Mouse (Mus musculus) cerebellum, adult 2 months (tissue): ENCODE data around the gene Esm1. TPM values are rescaled to one million over a fixed set of nuclear protein-coding genes. Genes with fewer than 3 reads are reported as not detected.

ENCODE experiments used
- DNase-seq, 2 experiments: peaks; one replicate each; pipeline ENCODE4 v3.0.0; 2021
- H3K27ac ChIP-seq: fragments of 200-500 bp; 2 replicates; pipeline ENCODE4 v1.5.1; 2012; ENCODE audit warnings: low read length, control low read depth, inconsistent platforms; ENCODE audit not compliant: insufficient read depth
- H3K27me3 ChIP-seq: fragments of 200-500 bp; 2 replicates; pipeline ENCODE4 v1.6.1; 2012; ENCODE audit warnings: inconsistent platforms, mild to moderate bottlenecking, low read length, moderate library complexity; ENCODE audit not compliant: control insufficient read depth, insufficient read depth
- H3K4me1 ChIP-seq: fragments of 200-500 bp; 2 replicates; pipeline ENCODE4 v1.6.1; 2011; ENCODE audit warnings: low read length; ENCODE audit not compliant: control insufficient read depth, insufficient read depth
- H3K4me3 ChIP-seq: fragments of 200-500 bp; replicated peaks from 2 replicates; pipeline ENCODE3; 2011; ENCODE audit warnings: mild to moderate bottlenecking, low read depth, low read length, control low read depth; ENCODE audit not compliant: insufficient read depth
- CTCF ChIP-seq: fragments of 200-500 bp; IDR thresholded peaks from 2 replicates; pipeline ENCODE4 v1.5.1; 2011; ENCODE audit warnings: low read depth, mild to moderate bottlenecking, control low read depth, low read length, moderate library complexity, borderline replicate concordance; ENCODE audit not compliant: insufficient read depth
- POLR2A ChIP-seq: fragments of 200-500 bp; IDR thresholded peaks from 2 replicates; pipeline ENCODE4 v1.6.1; 2011; ENCODE audit warnings: low read length, control low read depth, borderline replicate concordance; ENCODE audit not compliant: insufficient read depth
- WGBS: fragments of 180-500 bp; shearing (Covaris S2); methylation state at CpG from one replicate; pipeline ENCODE4 v1.1.7; 2018; 5-methylcytosine and 5-hydroxymethylcytosine counted together
- polyA plus RNA-seq: library from polyadenylated mRNA; depleted of rRNA; stranded (reverse); fragments of >200 nt; gene quantifications from 2 replicates; pipeline ENCODE4 v1.2.3, GENCODE M21; 2012

Gene Esm1
- polyA plus RNA-seq, 1 experiment = 0.07 TPM

DNA sequence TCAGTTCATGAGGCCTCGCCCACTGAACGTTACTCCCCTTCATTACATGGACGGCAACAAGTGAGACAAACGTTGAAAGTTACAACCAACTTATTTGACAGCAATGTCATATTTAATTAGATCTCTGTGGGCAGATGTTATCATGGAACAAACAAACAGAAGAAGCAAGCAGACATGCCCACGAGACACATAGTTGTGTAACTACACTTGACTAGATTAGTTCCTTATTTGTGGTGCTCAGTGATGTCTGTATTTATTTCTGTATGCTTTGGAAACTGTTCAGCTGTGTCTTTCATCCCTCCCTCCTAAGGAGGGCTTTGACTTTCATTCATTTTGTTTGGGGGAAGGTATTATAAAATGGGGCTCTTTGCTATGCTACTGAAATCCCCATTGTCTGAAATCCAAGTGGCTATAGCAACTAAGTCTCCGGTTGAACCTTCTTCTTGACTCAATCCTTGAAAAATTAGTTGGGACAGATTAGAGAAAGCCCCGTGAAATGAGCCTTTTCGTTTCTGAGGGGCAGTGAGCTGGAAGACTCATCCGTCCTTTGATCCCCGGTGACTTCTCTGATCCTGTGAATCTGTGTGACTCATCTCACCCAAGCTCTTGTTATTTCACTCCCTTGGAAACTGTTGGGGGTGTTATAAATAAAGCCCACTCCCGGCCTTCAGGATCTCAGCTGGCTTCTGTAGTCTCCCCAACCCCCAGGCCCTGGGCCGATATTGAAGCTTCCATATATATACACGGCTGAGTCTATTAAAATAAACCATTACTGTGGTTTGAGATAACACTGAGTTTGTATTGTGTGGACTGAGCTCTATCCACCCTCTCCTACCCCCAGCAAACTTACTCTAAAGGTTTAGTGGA lies 12.4 kb upstream of the Esm1 start:
- H3K27me3 ChIP-seq = no peaks in the 10 kb centered on the region
- no peak overlapping the region for H3K4me3 ChIP-seq
- H3K4me1 ChIP-seq = no peaks in the 10 kb centered on the region
- no peak overlapping the region for H3K27ac ChIP-seq
- DNase-seq = no peak
- TF ChIP-seq CTCF (no peak), POLR2A (no peak)
- WGBS = 45% methylated on average over 13 of the region's 13 CpGs

DNA sequence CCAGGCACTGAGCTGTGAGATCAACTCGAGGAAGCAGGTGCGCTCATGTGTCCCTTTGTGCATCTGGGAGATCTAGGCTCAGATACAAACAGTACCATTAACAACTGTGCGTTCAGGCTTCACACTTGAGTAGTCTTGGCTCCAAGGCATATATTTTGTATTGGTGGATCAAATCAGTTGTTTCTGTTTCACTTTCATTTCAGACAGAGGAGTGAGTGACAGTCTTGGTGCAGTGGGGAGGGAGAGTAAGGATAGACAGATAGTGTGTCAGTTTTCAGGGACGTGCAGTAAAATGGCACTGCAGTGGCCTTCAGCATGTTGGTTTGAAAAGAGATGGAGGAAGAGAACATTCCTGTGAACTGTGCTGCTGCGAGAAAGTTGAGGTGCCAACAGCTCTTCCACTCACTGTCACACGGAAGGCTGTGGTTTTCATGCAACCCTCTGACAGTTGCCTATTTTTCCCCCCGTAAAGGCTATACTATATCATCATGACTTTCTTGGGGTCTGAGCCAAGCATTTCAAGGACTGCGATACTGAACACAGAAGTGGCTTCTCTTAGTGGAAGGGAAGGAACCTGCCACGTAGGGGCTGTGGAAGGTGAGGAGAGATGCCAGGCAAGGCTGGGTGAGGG lies 11.5 kb upstream of the Esm1 start:
- TF ChIP-seq POLR2A (no peak), CTCF (no peak)
- H3K4me3 ChIP-seq = no peak overlapping the region
- H3K27ac ChIP-seq = no peak overlapping the region
- H3K4me1 ChIP-seq = no peaks in the 10 kb centered on the region
- no peaks in the 10 kb centered on the region for H3K27me3 ChIP-seq
- WGBS = 71% methylated on average over 9 of the region's 9 CpGs
- DNase-seq = no peak

DNA sequence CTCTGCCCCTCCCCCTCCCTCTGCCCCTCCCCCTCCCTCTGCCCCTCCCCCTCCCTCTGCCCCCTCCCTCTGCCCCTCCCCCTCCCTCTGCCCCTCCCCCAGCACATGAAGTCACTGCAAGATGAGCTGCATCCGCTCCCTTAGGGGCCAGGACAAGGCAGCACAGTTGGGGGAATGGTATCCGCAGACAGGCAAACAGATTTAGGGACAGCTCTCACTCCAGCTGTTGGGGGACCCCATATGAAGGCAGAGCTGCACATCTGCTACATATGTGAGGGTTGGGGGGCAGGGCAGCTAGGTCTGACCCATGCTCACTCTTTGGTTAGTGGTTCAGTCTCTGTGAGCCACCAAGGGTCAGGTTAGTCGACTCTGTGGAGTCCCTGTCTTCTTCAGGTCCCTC lies 10.1 kb upstream of the Esm1 start:
- no peak overlapping the region for H3K27ac ChIP-seq
- TF ChIP-seq CTCF (no peak), POLR2A (no peak)
- no peak overlapping the region for H3K4me3 ChIP-seq
- DNase-seq = no peak
- no peaks in the 10 kb centered on the region for H3K4me1 ChIP-seq
- WGBS = 52% methylated on average over 3 of the region's 3 CpGs
- no peaks in the 10 kb centered on the region for H3K27me3 ChIP-seq

DNA sequence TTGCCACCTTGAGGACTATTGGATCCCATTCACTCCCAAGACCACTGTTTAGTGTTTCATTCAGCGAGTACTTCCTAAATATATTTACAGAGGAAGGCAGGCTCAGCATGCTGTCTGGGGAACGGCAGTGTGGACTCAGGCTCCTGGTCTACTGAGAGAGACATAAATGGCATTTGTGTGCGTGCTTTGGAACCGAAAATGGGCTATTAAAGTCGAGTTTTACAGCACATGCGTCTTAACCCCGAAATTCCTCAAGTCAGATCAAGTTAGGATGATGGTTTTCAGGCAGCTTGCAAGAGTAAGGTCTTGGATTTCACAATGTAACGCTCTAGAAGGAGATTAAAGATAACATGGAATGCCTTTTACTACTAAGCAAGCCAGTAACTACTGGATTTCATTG lies 8.7 kb upstream of the Esm1 start:
- H3K4me3 ChIP-seq = no peak overlapping the region
- TF ChIP-seq CTCF (no peak), POLR2A (no peak)
- no peaks in the 10 kb centered on the region for H3K4me1 ChIP-seq
- no peak for DNase-seq
- H3K27me3 ChIP-seq = no peaks in the 10 kb centered on the region
- no peak overlapping the region for H3K27ac ChIP-seq
- 74% methylated on average over 8 of the region's 8 CpGs for WGBS

DNA sequence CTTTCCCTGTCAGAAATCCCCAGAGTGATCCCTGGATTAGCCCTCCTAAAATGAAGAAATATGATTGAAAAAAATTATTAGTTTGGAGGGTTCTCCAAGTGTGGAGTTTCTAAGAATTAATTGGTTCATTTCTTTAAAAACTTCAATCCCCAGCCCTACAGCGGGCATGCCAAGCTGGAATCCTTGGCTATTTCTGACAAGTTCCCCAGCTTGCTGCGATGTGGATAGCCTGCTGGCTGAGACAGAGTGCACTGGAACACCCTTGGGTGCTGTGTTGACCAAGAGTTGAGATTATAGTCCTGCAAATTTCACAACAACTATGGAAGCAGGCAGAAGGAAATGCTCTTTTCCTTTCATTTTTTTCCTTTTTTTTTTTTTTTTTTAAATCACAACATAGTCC lies 7.8 kb upstream of the Esm1 start:
- H3K27me3 ChIP-seq = no peaks in the 10 kb centered on the region
- TF ChIP-seq POLR2A (no peak), CTCF (no peak)
- H3K4me1 ChIP-seq = no peaks in the 10 kb centered on the region
- no peak overlapping the region for H3K4me3 ChIP-seq
- H3K27ac ChIP-seq = no peak overlapping the region
- 81% methylated on average over 2 of the region's 2 CpGs for WGBS
- DNase-seq = no peak

DNA sequence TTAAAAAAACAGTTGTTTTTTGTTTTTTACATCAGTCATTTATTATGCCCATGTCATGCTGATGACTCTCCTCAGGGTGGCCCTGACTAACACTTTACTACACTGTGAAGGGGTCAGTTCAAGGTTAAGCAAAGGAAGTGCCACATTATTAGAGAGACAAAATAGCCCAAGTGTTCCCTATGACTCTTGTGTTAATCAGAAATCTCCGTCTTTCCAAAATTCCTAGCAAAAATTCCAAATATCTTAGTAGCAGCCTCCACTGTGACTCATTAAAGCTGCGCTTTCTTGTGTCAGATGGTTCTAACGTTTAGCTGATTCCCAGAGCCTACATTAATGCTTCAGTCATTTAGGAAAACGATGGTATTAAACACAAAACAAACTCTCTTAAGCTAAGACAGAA lies 7.3 kb upstream of the Esm1 start:
- no peaks in the 10 kb centered on the region for H3K4me1 ChIP-seq
- WGBS = 83% methylated on average over 4 of the region's 4 CpGs
- TF ChIP-seq CTCF = no peak
- no peak for TF ChIP-seq POLR2A
- no peak for DNase-seq
- no peak overlapping the region for H3K27ac ChIP-seq
- H3K4me3 ChIP-seq = no peak overlapping the region
- no peaks in the 10 kb centered on the region for H3K27me3 ChIP-seq

DNA sequence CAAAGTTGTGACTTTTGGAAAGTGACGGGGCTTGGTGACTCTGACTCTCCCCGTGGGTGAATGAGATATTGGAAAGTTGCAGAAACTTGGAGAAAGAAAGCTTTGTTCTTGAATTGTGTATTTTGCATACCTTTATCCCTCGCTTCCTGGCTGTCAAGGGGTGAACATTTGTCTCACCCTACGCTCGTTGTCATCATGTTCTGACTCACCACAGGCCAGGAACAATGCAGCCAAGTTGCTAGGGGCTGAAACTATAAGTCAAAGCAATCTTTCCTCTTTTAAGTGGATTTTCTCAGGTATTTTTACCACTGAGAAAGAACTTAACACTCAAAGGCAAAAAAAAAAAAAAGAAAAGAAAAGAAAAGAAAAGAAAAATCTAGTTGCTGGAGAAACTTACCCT lies 6.3 kb upstream of the Esm1 start:
- no peak for DNase-seq
- 60% methylated on average over 5 of the region's 5 CpGs for WGBS
- Histone ChIP-seq H3K27ac (no peak overlapping the region), H3K27me3 (no peaks in the 10 kb centered on the region), H3K4me1 (no peaks in the 10 kb centered on the region), H3K4me3 (no peak overlapping the region)
- TF ChIP-seq POLR2A (no peak), CTCF (no peak)

DNA sequence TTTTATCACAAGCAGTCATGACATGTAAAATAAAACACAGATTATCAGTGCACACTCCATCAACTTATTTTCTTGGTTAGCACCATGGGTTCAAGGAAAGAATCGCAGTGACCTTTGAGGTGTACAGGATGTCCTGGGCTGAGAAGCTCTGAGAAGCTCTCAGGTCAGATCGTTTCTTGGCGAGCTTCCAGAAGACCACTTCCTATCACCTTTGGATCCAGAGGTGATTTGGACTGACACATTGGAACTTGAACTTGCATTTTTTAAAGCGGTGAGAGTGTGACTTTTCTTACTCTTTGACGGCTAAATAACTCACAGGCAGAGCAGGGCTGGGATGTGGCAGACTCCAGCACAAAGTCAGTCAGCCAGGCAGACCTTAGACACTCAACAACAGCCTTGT lies 4.1 kb upstream of the Esm1 start:
- 92% methylated on average over 5 of the region's 5 CpGs for WGBS
- Histone ChIP-seq H3K4me3 (no peak overlapping the region), H3K27me3 (no peaks in the 10 kb centered on the region), H3K27ac (no peak overlapping the region), H3K4me1 (no peaks in the 10 kb centered on the region)
- TF ChIP-seq CTCF = no peak
- TF ChIP-seq POLR2A = no peak
- no peak for DNase-seq
